Mouse (Mus musculus) spleen, adult 10 weeks (tissue): ENCODE results near the gene Fpr3. TPM values are rescaled to one million over a fixed set of nuclear protein-coding genes. Genes with fewer than 3 reads are reported as not detected.

Experiments used
- polyA plus RNA-seq: library from polyadenylated mRNA; stranded (reverse); fragments of 350-450 nt; fragmentation: Illumina TruSeq; extraction: RNeasy Lipid Tissue Mini Kit (QIAGEN cat#74804); gene quantifications from one replicate; pipeline ENCODE4 v1.2.3, GENCODE M21; 2015; ENCODE audit warnings: low replicate concordance; ENCODE audit not compliant: insufficient read depth

Gene Fpr3
- not detected for polyA plus RNA-seq

GRCm38 (mm10) chr17:17887774-17888248, at the start of gene Fpr3, which contains the start of gene Fpr2:
Fpr3 (plus strand) TSS chr17:17887852.
Fpr2 (plus strand) TSS chr17:17887824.

GRCm38 (mm10) chr17:17855064-17855838, 32.4 kb upstream of the Fpr3 start, which contains the start of gene Has1:
Has1 (minus strand) TSS chr17:17855205.

GRCm38 (mm10) chr17:17883840-17884239, 3.8 kb upstream of the Fpr3 start, which contains the start of gene Fpr1:
Fpr1 (minus strand) TSS chr17:17883940.

Other genes with a start within 250 kb of the Fpr3 start
- gene Vmn2r90, start 184.1 kb upstream of the Fpr3 start, polyA plus RNA-seq: 0.19 TPM
- 22.7 TPM for gene Spaca6, start 60.7 kb upstream of the Fpr3 start, polyA plus RNA-seq
- not detected for gene Has1, start 32.6 kb upstream of the Fpr3 start, polyA plus RNA-seq
- 20.3 TPM for gene Fpr1, start 3.9 kb upstream of the Fpr3 start, polyA plus RNA-seq
- gene Fpr2, start within 50 bp of the Fpr3 start, polyA plus RNA-seq: 15.3 TPM
- not detected for gene Fpr-rs4, start 133.9 kb downstream of the Fpr3 start, polyA plus RNA-seq
- not detected for gene Vmn2r124, start 161.6 kb downstream of the Fpr3 start, polyA plus RNA-seq
- not detected for gene Vmn2r91, start 197.2 kb downstream of the Fpr3 start, polyA plus RNA-seq